Mouse (Mus musculus) stomach, embryonic 16.5 days (tissue): ENCODE data around the gene Rpl13a. TPM values are rescaled to one million over a fixed set of nuclear protein-coding genes. Genes with fewer than 3 reads are reported as not detected.

Experiments
- ATAC-seq: fragments of 200-750 bp; cut with Nextera tagmentation; 2 replicates; pipeline ENCODE4 v1.8.0; 2017; ENCODE audit warnings: moderate number of reproducible peaks, moderate TSS enrichment; ENCODE audit not compliant: insufficient read depth, low FRiP score
- H3K27ac ChIP-seq: fragments of 300-500 bp; sonication (generic); 2 replicates; pipeline ENCODE4 v1.5.1; 2014; ENCODE audit warnings: low read length
- H3K27me3 ChIP-seq: fragments of 300-500 bp; sonication (generic); 2 replicates; pipeline ENCODE4 v1.6.1; 2014; ENCODE audit warnings: low read length, control low read depth, mixed read lengths; ENCODE audit not compliant: control insufficient read depth, insufficient read depth
- H3K36me3 ChIP-seq: fragments of 300-500 bp; sonication (generic); 2 replicates; pipeline ENCODE4 v1.6.1; 2014; ENCODE audit warnings: low read length; ENCODE audit not compliant: control insufficient read depth, insufficient read depth
- H3K4me1 ChIP-seq: fragments of 300-500 bp; sonication (generic); 2 replicates; pipeline ENCODE4 v1.6.1; 2014; ENCODE audit warnings: low read length, control low read depth, mixed read lengths; ENCODE audit not compliant: control insufficient read depth, insufficient read depth
- H3K4me2 ChIP-seq: fragments of 300-500 bp; sonication (generic); 2 replicates; pipeline ENCODE4 v1.6.1; 2014; ENCODE audit warnings: low read depth, low read length, mixed read lengths
- H3K4me3 ChIP-seq: fragments of 300-500 bp; sonication (generic); replicated peaks from 2 replicates; pipeline ENCODE4 v1.5.1; 2014; ENCODE audit warnings: mild to moderate bottlenecking, low read length
- H3K9ac ChIP-seq: fragments of 300-500 bp; sonication (generic); 2 replicates; pipeline ENCODE4 v1.6.1; 2014; ENCODE audit warnings: low read length
- H3K9me3 ChIP-seq: fragments of 300-500 bp; sonication (generic); replicated peaks from 2 replicates; pipeline ENCODE4 v1.6.1; 2016; ENCODE audit warnings: low read length, control low read depth; ENCODE audit not compliant: control insufficient read depth
- whole genome bisulfite sequencing: fragments of 180-500 bp; shearing (Covaris S2); extraction: QIAGEN DNeasy Blood & Tissue Kit; methylation state at CpG from one replicate; pipeline ENCODE4 v1.1.7; 2014; 5-methylcytosine and 5-hydroxymethylcytosine counted together
- polyA plus RNA-seq: library from polyadenylated mRNA; unstranded; fragments of >200 nt; fragmentation: Nextera tagmentation; extraction: Ambion mirVana; gene quantifications from 2 replicates; pipeline ENCODE4 v1.2.1, GENCODE M21; 2015

Rpl13a gene
- polyA plus RNA-seq, 1 experiment from 2014 or later, result 1,332 TPM

- no peak overlapping the region for H3K4me2 ChIP-seq
- WGBS, result 91% methylated on average over 3 of the region's 3 CpGs
- no peak for ATAC-seq
Observed at GRCm38 (mm10) chr7:45160866-45161265, 32.3 kb upstream of the Rpl13a start.

GRCm38 (mm10) chr7:45160316-45160800 lies 31.8 kb upstream of the Rpl13a start:
- 95% methylated on average over 6 of the region's 6 CpGs for WGBS
- Histone ChIP-seq H3K9me3 (no peaks in the 10 kb centered on the region), H3K4me1 (peaks cover 3% of the 10 kb centered on the region), H3K36me3 (no peaks in the 10 kb centered on the region), H3K4me2 (no peak overlapping the region), H3K27ac (no peak overlapping the region), H3K27me3 (peaks cover 27% of the 10 kb centered on the region), H3K4me3 (no peak overlapping the region), H3K9ac (no peak overlapping the region)
- no peak for ATAC-seq

More at GRCm38 (mm10) chr7:45160866-45161265, 32.3 kb upstream of the Rpl13a start:
- Histone ChIP-seq H3K27me3 (peaks cover 32% of the 10 kb centered on the region), H3K4me3 (no peak overlapping the region), H3K36me3 (no peaks in the 10 kb centered on the region), H3K27ac (no peak overlapping the region), H3K9ac (no peak overlapping the region), H3K4me1 (peaks cover 3% of the 10 kb centered on the region; the same call in 1 of the 2 replicates), H3K9me3 (no peaks in the 10 kb centered on the region)

- Histone ChIP-seq H3K4me1 (peaks cover 9% of the 10 kb centered on the region), H3K27ac (no peak overlapping the region), H3K4me2 (no peak overlapping the region), H3K4me3 (no peak overlapping the region), H3K9ac (no peak overlapping the region), H3K9me3 (no peaks in the 10 kb centered on the region), H3K27me3 (peaks cover 14% of the 10 kb centered on the region), H3K36me3 (no peaks in the 10 kb centered on the region)
- WGBS, result 92% methylated on average over 6 of the region's 6 CpGs
- ATAC-seq, result no peak
Observed at GRCm38 (mm10) chr7:45158991-45159390, 30.4 kb upstream of the Rpl13a start.

- Histone ChIP-seq H3K9ac (no peak overlapping the region), H3K4me2 (no peak overlapping the region), H3K9me3 (no peaks in the 10 kb centered on the region), H3K36me3 (no peaks in the 10 kb centered on the region), H3K27ac (no peak overlapping the region), H3K4me1 (peaks cover 15% of the 10 kb centered on the region), H3K4me3 (no peak overlapping the region), H3K27me3 (peaks cover under 1% of the 10 kb centered on the region; the same call in 1 of the 2 replicates)
- WGBS, result 81% methylated on average over 14 of the region's 14 CpGs
- ATAC-seq, result no peak
Observed at GRCm38 (mm10) chr7:45157459-45157858, 28.9 kb upstream of the Rpl13a start.

- no peaks in the 10 kb centered on the region for H3K27me3 ChIP-seq
- peaks cover 18% of the 10 kb centered on the region for H3K4me1 ChIP-seq
- H3K4me2 ChIP-seq, result no peak overlapping the region
- H3K36me3 ChIP-seq, result no peaks in the 10 kb centered on the region
- peak overlapping the region; percentile 5; the same call in 1 of the 2 replicates for H3K9ac ChIP-seq
- no peak overlapping the region for H3K27ac ChIP-seq
- WGBS, result 92% methylated on average over 15 of the region's 15 CpGs
- H3K9me3 ChIP-seq, result no peaks in the 10 kb centered on the region
- no peak for ATAC-seq
- H3K4me3 ChIP-seq, result no peak overlapping the region
Observed at GRCm38 (mm10) chr7:45156206-45156605, 27.6 kb upstream of the Rpl13a start.

- no peak overlapping the region for H3K4me2 ChIP-seq
- no peak for ATAC-seq
- peak overlapping the region; percentile 55 for H3K27ac ChIP-seq
- peaks cover 23% of the 10 kb centered on the region for H3K4me1 ChIP-seq
- no peak overlapping the region for H3K4me3 ChIP-seq
- H3K9me3 ChIP-seq, result no peaks in the 10 kb centered on the region
- H3K27me3 ChIP-seq, result no peaks in the 10 kb centered on the region
- H3K36me3 ChIP-seq, result no peaks in the 10 kb centered on the region
- 80% methylated on average over 9 of the region's 9 CpGs for WGBS
- H3K9ac ChIP-seq, result no peak overlapping the region
Observed at GRCm38 (mm10) chr7:45155590-45155989, 27.0 kb upstream of the Rpl13a start.

GRCm38 (mm10) chr7:45154993-45155514 lies 26.5 kb upstream of the Rpl13a start:
- Histone ChIP-seq H3K4me1 (peaks cover 28% of the 10 kb centered on the region), H3K9ac (peak overlapping the region; percentile 92; the same call in 1 of the 2 replicates)
- peak; percentile 1; the same call in 1 of the 2 replicates for ATAC-seq

GRCm38 (mm10) chr7:45154096-45154992 lies 25.8 kb upstream of the Rpl13a start, which contains the start of the genes Pih1d1 and Aldh16a1:
TSS of gene Pih1d1 (plus strand) at chr7:45154303.
TSS of gene Aldh16a1 (minus strand) at chr7:45154584.
- peak within 1 kb of the TSS; percentile 80 for H3K4me3 ChIP-seq
- 2% methylated on average over 66 of the region's 69 CpGs for WGBS
- no peaks in the 10 kb centered on the region for H3K36me3 ChIP-seq
- H3K9me3 ChIP-seq, result no peaks in the 10 kb centered on the region
- peak within 1 kb of the TSS; percentile 97 for H3K27ac ChIP-seq
- H3K9ac ChIP-seq, result peak within 1 kb of the TSS; percentile 92
- peak; percentile 95 for ATAC-seq
- H3K4me2 ChIP-seq, result peak within 1 kb of the TSS; percentile 88
- no peaks in the 10 kb centered on the region for H3K27me3 ChIP-seq
- H3K4me1 ChIP-seq, result peaks cover 33% of the 10 kb centered on the region

More at GRCm38 (mm10) chr7:45154993-45155514, 26.5 kb upstream of the Rpl13a start:
- no peaks in the 10 kb centered on the region for H3K36me3 ChIP-seq
- H3K4me2 ChIP-seq, result peak overlapping the region; percentile 60
- no peaks in the 10 kb centered on the region for H3K9me3 ChIP-seq
- H3K27ac ChIP-seq, result peak overlapping the region; percentile 55
- 73% methylated on average over 12 of the region's 12 CpGs for WGBS
- no peaks in the 10 kb centered on the region for H3K27me3 ChIP-seq
- H3K4me3 ChIP-seq, result peak overlapping the region; percentile 80

GRCm38 (mm10) chr7:45153586-45153985 lies 25.0 kb upstream of the Rpl13a start:
- peak overlapping the region; percentile 88 for H3K4me2 ChIP-seq
- H3K9ac ChIP-seq, result peak overlapping the region; percentile 92
- H3K4me3 ChIP-seq, result peak overlapping the region; percentile 80
- H3K4me1 ChIP-seq, result peaks cover 34% of the 10 kb centered on the region
- H3K9me3 ChIP-seq, result no peaks in the 10 kb centered on the region
- H3K27ac ChIP-seq, result peak overlapping the region; percentile 97
- H3K36me3 ChIP-seq, result no peaks in the 10 kb centered on the region
- no peaks in the 10 kb centered on the region for H3K27me3 ChIP-seq
- no peak for ATAC-seq
- WGBS, result 2% methylated on average over 5 of the region's 5 CpGs
